Mouse (Mus musculus) brown adipose tissue, adult 24 weeks (tissue): ENCODE results near the gene Il18rap. TPM values are rescaled to one million over a fixed set of nuclear protein-coding genes. Genes with fewer than 3 reads are reported as not detected.
"Not testable (repeated sequence)": the region's sequence is repeated elsewhere in the genome, so short reads cannot be mapped to it uniquely, and the experiment has no call there.

ENCODE experiments used
- H3K27ac ChIP-seq: fragments of 200-500 bp; replicated peaks from 2 replicates; pipeline ENCODE4 v1.5.1; 2012; ENCODE audit warnings: low read depth, mild to moderate bottlenecking, low read length
- H3K4me1 ChIP-seq: fragments of 200-500 bp; 2 replicates; pipeline ENCODE4 v1.6.1; 2012; ENCODE audit warnings: low read length, mixed read lengths; ENCODE audit not compliant: control insufficient read depth, insufficient read depth, insufficient read length
- H3K4me3 ChIP-seq: fragments of 200-500 bp; 2 replicates; pipeline ENCODE4 v1.5.1; 2012; ENCODE audit warnings: low read depth, mild to moderate bottlenecking, low read length, moderate library complexity; ENCODE audit not compliant: insufficient read depth
- polyA plus RNA-seq: library from polyadenylated mRNA; stranded (reverse); fragments of >200 nt; gene quantifications from 2 replicates; pipeline ENCODE4 v1.2.4, GENCODE M21; 2012; ENCODE audit not compliant: missing spikeins, insufficient read depth, insufficient read length

Gene Il18rap
- polyA plus RNA-seq, 1 experiment, result not detected

GRCm38 (mm10) chr1:40590931-40591330 lies 75.8 kb downstream of the Il18rap start:
- Histone ChIP-seq H3K4me1 (no peaks in the 10 kb centered on the region), H3K4me3 (no peak overlapping the region), H3K27ac (no peak overlapping the region)

GRCm38 (mm10) chr1:40597822-40598221 lies 82.7 kb downstream of the Il18rap start:
- Histone ChIP-seq H3K4me3 (no peak overlapping the region), H3K27ac (no peak overlapping the region), H3K4me1 (no peaks in the 10 kb centered on the region)

- not testable (repeated sequence) for H3K27ac ChIP-seq, H3K4me1 ChIP-seq, H3K4me3 ChIP-seq
Measured at GRCm38 (mm10) chr1:40599661-40600060, 84.5 kb downstream of the Il18rap start.

GRCm38 (mm10) chr1:40600394-40601327 lies 85.5 kb downstream of the Il18rap start:
- Histone ChIP-seq H3K4me3 (no peak overlapping the region), H3K4me1 (no peaks in the 10 kb centered on the region), H3K27ac (no peak overlapping the region)

Other genes starting within 250 kb of the Il18rap start
- gene Il1rl2, start 190.8 kb upstream of the Il18rap start, polyA plus RNA-seq, result 1.4 and 4.1 TPM in 2 replicates
- 0.67 and 1.2 TPM in 2 replicates for gene Il1rl1, start 85.8 kb upstream of the Il18rap start, polyA plus RNA-seq
- not detected in 2 replicates for gene Il18r1, start 49.8 kb upstream of the Il18rap start, polyA plus RNA-seq
- not detected in 2 replicates for gene Slc9a4, start 64.7 kb downstream of the Il18rap start, polyA plus RNA-seq
- gene Slc9a2, start 165.2 kb downstream of the Il18rap start, polyA plus RNA-seq, result 0.28 and 0.46 TPM in 2 replicates